Mouse (Mus musculus): ENCODE measurements around the gene Ankle1. TPM values are rescaled to one million over a fixed set of nuclear protein-coding genes. Genes with fewer than 3 reads are reported as not detected.
A peak's percentile ranks its signal among the peaks of the same experiment; 100 is the strongest.

Ankle1 gene
- polyA plus RNA-seq, 1 experiment from 2014 or later = 39.4 TPM

GRCm38 (mm10) chr8:71372427-71372826 is 33.4 kb upstream of the Ankle1 start:
- Histone ChIP-seq H3K36me3 (ENCODE audit: control insufficient read depth, insufficient read depth, low read length) (peaks cover 29% of the 10 kb centered on the region), H3K27me3 (replicated peaks; ENCODE audit: control insufficient read depth, insufficient read depth, low read length) (no peaks in the 10 kb centered on the region), H3K4me2 (ENCODE audit: low read depth, low read length) (no peak overlapping the region), H3K4me1 (ENCODE audit: control insufficient read depth, insufficient read depth, low read length) (peaks cover 42% of the 10 kb centered on the region), H3K9me3 (ENCODE audit: control insufficient read depth, low read length) (no peaks in the 10 kb centered on the region), H3K27ac (ENCODE audit: low read length) (no peak overlapping the region), H3K4me3 (ENCODE audit: low read length) (no peak overlapping the region), H3K9ac (ENCODE audit: low read depth, low read length) (no peak overlapping the region)
- 85% methylated on average over 12 of the region's 12 CpGs for WGBS
- ATAC-seq = no peak

- H3K27ac ChIP-seq (ENCODE audit: low read length) = no peak overlapping the region
- no peak overlapping the region for H3K4me3 ChIP-seq (ENCODE audit: low read length)
- 91% methylated on average over 3 of the region's 3 CpGs for WGBS
- no peak overlapping the region for H3K4me2 ChIP-seq (ENCODE audit: low read depth, low read length)
- ATAC-seq = no peak
- H3K4me1 ChIP-seq (ENCODE audit: control insufficient read depth, insufficient read depth, low read length) = peaks cover 43% of the 10 kb centered on the region
- H3K9ac ChIP-seq (ENCODE audit: low read depth, low read length) = 0 out of 2 replicates have a peak overlapping the region, but pooled peaks have one; percentile 1
- peaks cover 34% of the 10 kb centered on the region for H3K36me3 ChIP-seq (ENCODE audit: control insufficient read depth, insufficient read depth, low read length)
- no peaks in the 10 kb centered on the region for H3K27me3 ChIP-seq (replicated peaks; ENCODE audit: control insufficient read depth, insufficient read depth, low read length)
- no peaks in the 10 kb centered on the region for H3K9me3 ChIP-seq (ENCODE audit: control insufficient read depth, low read length)
Observed at GRCm38 (mm10) chr8:71373000-71373399, 32.8 kb upstream of the Ankle1 start.

DNA sequence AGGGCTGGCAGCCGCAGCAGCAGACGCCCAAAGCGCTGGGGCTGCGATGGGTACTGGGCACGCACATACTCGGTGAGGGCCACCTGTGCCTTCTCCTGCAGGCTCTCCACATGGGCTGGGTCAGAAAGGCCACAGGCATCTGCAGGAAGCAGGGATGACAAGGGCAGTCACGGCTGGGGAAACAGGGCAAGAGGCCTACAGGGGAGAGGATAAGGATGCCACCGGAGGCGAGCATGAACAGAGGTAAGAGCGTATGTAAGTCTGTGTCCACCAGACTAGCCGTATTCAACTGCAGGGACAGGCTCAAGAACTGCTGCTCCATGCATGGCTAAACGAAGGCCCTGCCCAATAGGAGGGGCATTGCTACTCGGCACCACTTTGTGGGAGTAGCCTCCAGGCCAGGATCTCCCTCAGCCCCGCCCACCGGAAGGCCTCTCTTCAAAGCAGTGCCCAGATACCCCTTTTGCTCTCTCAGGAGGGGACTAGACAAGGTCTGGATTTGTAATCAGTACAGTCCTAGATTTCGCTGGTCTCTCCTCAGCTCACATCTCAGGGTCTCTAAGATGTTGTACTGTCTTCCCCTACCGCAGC is 31.1 kb upstream of the Ankle1 start:
- no peaks in the 10 kb centered on the region for H3K27me3 ChIP-seq (replicated peaks; ENCODE audit: control insufficient read depth, insufficient read depth, low read length)
- H3K9me3 ChIP-seq (ENCODE audit: control insufficient read depth, low read length) = no peaks in the 10 kb centered on the region
- no peak for ATAC-seq
- no peak overlapping the region for H3K4me3 ChIP-seq (ENCODE audit: low read length)
- 77% methylated on average over 17 of the region's 17 CpGs for WGBS
- peak overlapping the region; percentile 23; the same call in 1 of the 2 replicates for H3K27ac ChIP-seq (ENCODE audit: low read length)
- H3K4me2 ChIP-seq (ENCODE audit: low read depth, low read length) = no peak overlapping the region
- H3K36me3 ChIP-seq (ENCODE audit: control insufficient read depth, insufficient read depth, low read length) = peaks cover 32% of the 10 kb centered on the region
- peaks cover 51% of the 10 kb centered on the region for H3K4me1 ChIP-seq (ENCODE audit: control insufficient read depth, insufficient read depth, low read length)
- H3K9ac ChIP-seq (ENCODE audit: low read depth, low read length) = no peak overlapping the region

GRCm38 (mm10) chr8:71375581-71376422 is 30.0 kb upstream of the Ankle1 start:
- peak overlapping the region; percentile 53 for H3K9ac ChIP-seq (ENCODE audit: low read depth, low read length)
- no peaks in the 10 kb centered on the region for H3K9me3 ChIP-seq (ENCODE audit: control insufficient read depth, low read length)
- H3K4me2 ChIP-seq (ENCODE audit: low read depth, low read length) = peak overlapping the region; percentile 55
- peak overlapping the region; percentile 29 for H3K4me3 ChIP-seq (ENCODE audit: low read length)
- H3K36me3 ChIP-seq (ENCODE audit: control insufficient read depth, insufficient read depth, low read length) = peaks cover 32% of the 10 kb centered on the region
- peak overlapping the region; percentile 74 for H3K27ac ChIP-seq (ENCODE audit: low read length)
- ATAC-seq = peak; percentile 34
- no peaks in the 10 kb centered on the region for H3K27me3 ChIP-seq (replicated peaks; ENCODE audit: control insufficient read depth, insufficient read depth, low read length)
- peaks cover 54% of the 10 kb centered on the region for H3K4me1 ChIP-seq (ENCODE audit: control insufficient read depth, insufficient read depth, low read length)
- 11% methylated on average over 74 of the region's 74 CpGs for WGBS

GRCm38 (mm10) chr8:71376423-71377030 is 29.3 kb upstream of the Ankle1 start:
- no peak overlapping the region; the same call in 1 of the 2 replicates for H3K4me3 ChIP-seq (ENCODE audit: low read length)
- no peaks in the 10 kb centered on the region for H3K9me3 ChIP-seq (ENCODE audit: control insufficient read depth, low read length)
- no peak overlapping the region for H3K27ac ChIP-seq (ENCODE audit: low read length)
- peak overlapping the region; percentile 53; the same call in 1 of the 2 replicates for H3K9ac ChIP-seq (ENCODE audit: low read depth, low read length)
- no peak for ATAC-seq
- 53% methylated on average over 8 of the region's 8 CpGs for WGBS
- peaks cover 32% of the 10 kb centered on the region for H3K36me3 ChIP-seq (ENCODE audit: control insufficient read depth, insufficient read depth, low read length)
- no peaks in the 10 kb centered on the region for H3K27me3 ChIP-seq (replicated peaks; ENCODE audit: control insufficient read depth, insufficient read depth, low read length)
- peak overlapping the region; percentile 55; the same call in 1 of the 2 replicates for H3K4me2 ChIP-seq (ENCODE audit: low read depth, low read length)
- peaks cover 53% of the 10 kb centered on the region for H3K4me1 ChIP-seq (ENCODE audit: control insufficient read depth, insufficient read depth, low read length)

- H3K9ac ChIP-seq (ENCODE audit: low read depth, low read length) = peak overlapping the region; percentile 91
- H3K36me3 ChIP-seq (ENCODE audit: control insufficient read depth, insufficient read depth, low read length) = peaks cover 29% of the 10 kb centered on the region
- no peak overlapping the region for H3K27ac ChIP-seq (ENCODE audit: low read length)
- no peaks in the 10 kb centered on the region for H3K27me3 ChIP-seq (replicated peaks; ENCODE audit: control insufficient read depth, insufficient read depth, low read length)
- peak overlapping the region; percentile 92 for H3K4me2 ChIP-seq (ENCODE audit: low read depth, low read length)
- H3K9me3 ChIP-seq (ENCODE audit: control insufficient read depth, low read length) = no peaks in the 10 kb centered on the region
- WGBS = 77% methylated on average over 4 of the region's 4 CpGs
- ATAC-seq = no peak
- H3K4me3 ChIP-seq (ENCODE audit: low read length) = peak overlapping the region; percentile 72
- H3K4me1 ChIP-seq (ENCODE audit: control insufficient read depth, insufficient read depth, low read length) = peaks cover 70% of the 10 kb centered on the region
Observed at GRCm38 (mm10) chr8:71379008-71379407, 26.8 kb upstream of the Ankle1 start.

GRCm38 (mm10) chr8:71379512-71380075 is 26.2 kb upstream of the Ankle1 start:
- 53% methylated on average over 3 of the region's 3 CpGs for WGBS
- peak overlapping the region; percentile 98 for H3K27ac ChIP-seq (ENCODE audit: low read length)
- peaks cover 71% of the 10 kb centered on the region for H3K4me1 ChIP-seq (ENCODE audit: control insufficient read depth, insufficient read depth, low read length)
- H3K4me3 ChIP-seq (ENCODE audit: low read length) = peak overlapping the region; percentile 72
- H3K27me3 ChIP-seq (replicated peaks; ENCODE audit: control insufficient read depth, insufficient read depth, low read length) = no peaks in the 10 kb centered on the region
- peak overlapping the region; percentile 91 for H3K9ac ChIP-seq (ENCODE audit: low read depth, low read length)
- peak overlapping the region; percentile 92 for H3K4me2 ChIP-seq (ENCODE audit: low read depth, low read length)
- H3K36me3 ChIP-seq (ENCODE audit: control insufficient read depth, insufficient read depth, low read length) = peaks cover 23% of the 10 kb centered on the region
- no peak for ATAC-seq
- no peaks in the 10 kb centered on the region for H3K9me3 ChIP-seq (ENCODE audit: control insufficient read depth, low read length)

DNA sequence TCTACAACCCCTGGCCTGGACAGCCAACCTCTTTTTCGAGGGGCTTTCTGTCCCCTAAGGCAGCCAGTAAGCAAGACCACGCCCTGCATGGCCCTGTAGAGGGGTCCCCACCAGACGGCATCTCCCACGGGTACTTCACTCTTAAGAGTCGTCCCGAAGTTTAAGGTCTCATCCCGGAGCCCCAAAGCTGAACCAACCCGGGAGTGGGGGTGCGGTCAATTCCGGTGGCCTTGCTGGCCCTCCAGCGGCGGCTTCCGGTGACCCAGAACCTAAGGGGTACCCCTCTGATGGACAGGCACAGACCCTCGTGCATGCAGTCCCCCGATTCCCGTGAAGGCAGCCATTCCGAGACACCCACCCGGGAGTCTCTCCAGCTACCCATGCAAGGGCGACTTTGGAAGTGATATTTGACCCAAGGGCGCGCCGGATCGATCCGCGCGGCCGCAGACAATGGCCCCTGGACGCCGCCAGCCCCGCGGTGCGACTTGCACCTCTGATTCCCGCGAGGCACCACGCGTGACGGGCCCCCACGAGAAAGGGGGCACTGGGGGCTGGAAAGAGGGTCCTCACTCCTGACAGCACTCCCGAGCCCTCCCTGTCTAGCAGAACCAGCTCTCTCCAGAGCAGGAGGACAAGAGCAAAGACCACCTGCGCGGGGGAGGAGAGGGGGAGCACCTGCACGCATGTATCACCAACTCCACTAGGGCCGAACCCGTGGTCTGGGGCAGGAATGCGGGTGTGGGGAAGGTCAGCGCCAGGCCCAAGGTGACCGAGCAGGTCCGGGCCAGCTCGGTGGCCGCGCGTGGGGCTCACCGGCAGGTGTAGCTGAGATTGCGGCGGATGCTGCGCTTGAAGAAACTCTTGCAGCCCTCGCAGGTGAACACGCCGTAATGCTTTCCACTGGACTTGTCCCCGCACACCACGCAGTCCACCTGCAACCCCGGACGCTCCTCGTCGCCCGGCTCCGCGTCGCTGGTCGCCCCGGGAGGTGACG is 25.3 kb upstream of the Ankle1 start:
- 1% methylated on average over 72 of the region's 72 CpGs for WGBS
- Histone ChIP-seq H3K4me1 (ENCODE audit: control insufficient read depth, insufficient read depth, low read length) (peaks cover 65% of the 10 kb centered on the region), H3K9me3 (ENCODE audit: control insufficient read depth, low read length) (no peaks in the 10 kb centered on the region), H3K9ac (ENCODE audit: low read depth, low read length) (peak overlapping the region; percentile 91), H3K27ac (ENCODE audit: low read length) (peak overlapping the region; percentile 98), H3K27me3 (replicated peaks; ENCODE audit: control insufficient read depth, insufficient read depth, low read length) (no peaks in the 10 kb centered on the region), H3K4me3 (ENCODE audit: low read length) (peak overlapping the region; percentile 72), H3K36me3 (ENCODE audit: control insufficient read depth, insufficient read depth, low read length) (peaks cover 19% of the 10 kb centered on the region), H3K4me2 (ENCODE audit: low read depth, low read length) (peak overlapping the region; percentile 92)
- no peak for ATAC-seq
